In genomic region chr5:69339623-69339970, GRCm38 (mm10) we compare ENCODE assay signal across 9 mouse cellular contexts. TPM values are rescaled to one million over a fixed set of nuclear protein-coding genes. Genes with fewer than 3 reads are reported as not detected.
DNase-seq lines count a peak whose midpoint lies in the region; ATAC-seq lines count a peak whose summit lies in the region.
"Had no signal": no experiment of that assay in that cellular context is flagged by ENCODE, and none has a peak within 500 bp of the region (broad histone marks: within the 10 kb centered on the region; RNA-seq: fewer than 3 reads in every experiment).

No protein-coding gene starts in this region.

- H3K4me3 ChIP-seq in forebrain, embryonic 13.5 days: peak overlapping the region; percentile 62; the same call in 1 of the 2 replicates
- H3K4me3 ChIP-seq in midbrain, embryonic 12.5 days: peak overlapping the region; percentile 61

- peak; percentile 1 for DNase-seq in embryo, embryonic 10.5 days (ENCODE audit: low spot score)
- DNase-seq in embryo, embryonic 9.5 days (ENCODE audit: extremely low spot score): no peak
- peak; percentile 33 for DNase-seq in Muller cell, postnatal 12 days (ENCODE audit: inconsistent ontology term)
- DNase-seq in adrenal gland, adult 2 months: no peak
- DNase-seq in gastrocnemius, postnatal 4 days (ENCODE audit: low spot score in 2 of 2): no peak
- no peak for DNase-seq in ovary, postnatal 14 days (ENCODE audit: low spot score)

- H3K4me2 ChIP-seq in forebrain, embryonic 13.5 days: peak overlapping the region; percentile 86
- peak overlapping the region; percentile 88 for H3K4me2 ChIP-seq in midbrain, embryonic 12.5 days (replicated peaks)

- no peak for ATAC-seq in forebrain, embryonic 13.5 days
- no peak for ATAC-seq in midbrain, embryonic 12.5 days (ENCODE audit: low FRiP score, low read depth)

- H3K9ac ChIP-seq in forebrain, embryonic 13.5 days: no peak overlapping the region
- H3K9ac ChIP-seq in midbrain, embryonic 12.5 days (replicated peaks): no peak overlapping the region

- peaks cover 12% of the 10 kb centered on the region; the same call in 1 of the 2 replicates for H3K4me1 ChIP-seq in forebrain, embryonic 13.5 days
- H3K4me1 ChIP-seq in midbrain, embryonic 12.5 days: peaks cover 11% of the 10 kb centered on the region; the same call in 1 of the 2 replicates

- 74% methylated on average over 6 of the region's 6 CpGs for WGBS in forebrain, embryonic 13.5 days
- WGBS in midbrain, embryonic 12.5 days: 73% methylated on average over 6 of the region's 6 CpGs

- H3K9me3 ChIP-seq in forebrain, embryonic 13.5 days (replicated peaks): no peaks in the 10 kb centered on the region
- no peaks in the 10 kb centered on the region for H3K9me3 ChIP-seq in midbrain, embryonic 12.5 days

- H3K27me3 ChIP-seq in forebrain, embryonic 13.5 days: peaks cover 23% of the 10 kb centered on the region
- peaks cover 24% of the 10 kb centered on the region for H3K27me3 ChIP-seq in midbrain, embryonic 12.5 days

- no peaks in the 10 kb centered on the region for H3K36me3 ChIP-seq in forebrain, embryonic 13.5 days (ENCODE audit: poor library complexity, severe bottlenecking)
- no peaks in the 10 kb centered on the region for H3K36me3 ChIP-seq in midbrain, embryonic 12.5 days

- no peak overlapping the region for H3K27ac ChIP-seq in forebrain, embryonic 13.5 days
- no peak overlapping the region for H3K27ac ChIP-seq in midbrain, embryonic 12.5 days (replicated peaks)

RNA-seq across cellular contexts. Expression of gene Kctd8, which starts 1.9 kb away (rescaled TPM):
- 3.5 and 4.8 TPM in 2 replicates for polyA plus RNA-seq in forebrain, embryonic 13.5 days (2015; fragmentation: Nextera tagmentation; extraction: Ambion mirVana)
- 4.9 and 5.7 TPM in 2 replicates for polyA plus RNA-seq in midbrain, embryonic 12.5 days (2016; fragmentation: Nextera tagmentation; extraction: Ambion mirVana)
- total RNA-seq in adrenal gland, adult 2 months (2021): under 1 TPM; 0.28 to 0.40 TPM
- 1.0 and 1.3 TPM in 2 replicates for polyA plus RNA-seq in adrenal gland, adult 2 months (2012; rRNA removed)
- under 1 TPM; 0.54 to 0.57 TPM for total RNA-seq in gastrocnemius, postnatal 4 days (2021)
- polyA plus RNA-seq: spleen, adult 2 months had no signal

Comparison
In these comparisons a context has a peak if more than half of its experiments do, and no peak if none do; other contexts are left out.
1. DNase-seq: peak in embryo, embryonic 10.5 days (single experiment) and Muller cell, postnatal 12 days (single experiment); none in embryo, embryonic 9.5 days (single experiment), adrenal gland, adult 2 months (single experiment), gastrocnemius, postnatal 4 days (0 of 2) and ovary, postnatal 14 days (single experiment).